Mouse (Mus musculus) embryonic fibroblast, embryonic 13.5 days (primary cell): ENCODE results near the gene Des.

Experiments
- CTCF ChIP-seq: IDR thresholded peaks from 2 replicates; pipeline ENCODE4 v1.5.1; 2011; ENCODE audit warnings: mild to moderate bottlenecking, control low read depth, low read length, moderate library complexity, borderline replicate concordance; ENCODE audit not compliant: insufficient read depth
- POLR2A ChIP-seq: IDR thresholded peaks from 2 replicates; pipeline ENCODE4 v1.6.1; 2011; ENCODE audit warnings: low read depth, mild to moderate bottlenecking, control low read depth, low read length, moderate library complexity

- peak; percentile 52; the same call in 1 of the 2 replicates for TF ChIP-seq CTCF
- TF ChIP-seq POLR2A, result no peak
These were observed 11.4 kb downstream of the Des start for GRCm38 (mm10) chr1:75371317-75372095.
